17 mouse cellular contexts compared by ENCODE assay signal in the genomic region with DNA sequence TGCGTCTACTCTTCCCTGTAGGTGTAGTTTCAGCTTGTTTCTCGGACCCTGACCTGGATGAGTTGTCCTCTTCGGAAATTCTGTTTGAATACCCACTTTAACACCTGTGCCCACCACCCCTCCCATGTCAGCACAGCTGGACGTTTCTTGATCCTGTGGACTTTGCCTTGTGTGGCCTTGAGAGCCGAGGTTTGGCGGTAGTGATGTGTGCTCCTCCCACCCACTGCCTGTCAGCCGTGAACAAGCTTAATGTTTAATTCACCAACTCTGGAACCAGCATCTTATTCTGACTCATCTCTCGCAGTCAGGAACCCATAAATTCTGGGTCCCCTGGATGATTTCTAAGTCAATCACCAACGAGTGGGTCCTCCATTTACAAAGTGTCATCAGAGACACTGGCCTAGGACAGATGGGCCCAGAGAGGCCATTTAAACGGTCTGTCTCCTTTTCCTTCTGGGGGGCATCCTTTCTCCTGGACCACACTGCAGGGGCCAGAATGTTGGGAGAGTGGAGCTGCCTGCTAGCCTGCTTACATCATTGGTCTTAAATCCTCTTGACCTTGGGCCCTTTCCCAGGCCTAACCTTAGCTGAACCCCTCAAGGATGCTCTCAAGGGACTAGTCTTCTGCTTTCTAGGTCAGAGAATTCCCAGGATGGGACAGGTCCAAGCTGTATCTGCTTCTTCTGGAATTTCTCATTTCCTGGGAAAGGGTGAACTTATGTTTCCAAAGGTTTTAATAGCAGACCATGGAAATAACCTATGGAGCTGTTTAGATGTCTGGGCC. TPM values are rescaled to one million over a fixed set of nuclear protein-coding genes. Genes with fewer than 3 reads are reported as not detected.
DNase-seq lines count a peak whose midpoint lies in the region; ATAC-seq and TF ChIP-seq lines count a peak whose summit lies in the region.
"Had no signal": no experiment of that assay in that cellular context is flagged by ENCODE, and none has a peak within 500 bp of the region (broad histone marks: within the 10 kb centered on the region; RNA-seq: fewer than 3 reads in every experiment).

No protein-coding gene starts in this region.

- no peak for TF ChIP-seq CTCF in liver, postnatal 0 days (IDR thresholded peaks at IDR 0.05; ENCODE audit: low read depth)
- TF ChIP-seq CTCF in cerebellum, adult 2 months (IDR thresholded peaks at IDR 0.05; ENCODE audit: borderline replicate concordance, insufficient read depth, low read depth, low read length): no peak

- no peak for TF ChIP-seq POLR2A in cerebellum, adult 2 months (IDR thresholded peaks at IDR 0.05; ENCODE audit: borderline replicate concordance, insufficient read depth, low read length)

- no peak overlapping the region for H3K4me3 ChIP-seq in liver, postnatal 0 days (ENCODE audit: low read depth, low read length)
- H3K4me3 ChIP-seq in liver, embryonic 12.5 days: no peak overlapping the region
- no peak overlapping the region for H3K4me3 ChIP-seq in kidney, embryonic 15.5 days (replicated peaks)
- H3K4me3 ChIP-seq in cerebellum, adult 2 months (replicated peaks; ENCODE audit: insufficient read depth, low read depth, low read length): no peak overlapping the region
- H3K4me3 ChIP-seq: forebrain, embryonic 13.5 days; midbrain, embryonic 12.5 days had no signal

- peaks cover 5% of the 10 kb centered on the region; the same call in 1 of the 2 replicates for H3K4me1 ChIP-seq in liver, postnatal 0 days (ENCODE audit: insufficient read depth)
- no peaks in the 10 kb centered on the region for H3K4me1 ChIP-seq in liver, embryonic 12.5 days
- H3K4me1 ChIP-seq in kidney, embryonic 15.5 days: 0 out of 2 replicates have a peak, but pooled peaks cover 4% of the 10 kb centered on the region
- H3K4me1 ChIP-seq in cerebellum, adult 2 months (ENCODE audit: control insufficient read depth, insufficient read depth, low read length): no peaks in the 10 kb centered on the region
- H3K4me1 ChIP-seq: forebrain, embryonic 13.5 days; midbrain, embryonic 12.5 days had no signal

- H3K9ac ChIP-seq in liver, postnatal 0 days (replicated peaks): no peak overlapping the region
- H3K9ac ChIP-seq in liver, embryonic 12.5 days: no peak overlapping the region
- no peak overlapping the region for H3K9ac ChIP-seq in kidney, embryonic 15.5 days
- H3K9ac ChIP-seq: forebrain, embryonic 13.5 days; hindbrain, embryonic 14.5 days; liver, embryonic 14.5 days; midbrain, embryonic 12.5 days had no signal

- no peak overlapping the region for H3K4me2 ChIP-seq in liver, postnatal 0 days (ENCODE audit: low read depth, low read length)
- no peak overlapping the region for H3K4me2 ChIP-seq in liver, embryonic 12.5 days
- no peak overlapping the region for H3K4me2 ChIP-seq in kidney, embryonic 15.5 days
- H3K4me2 ChIP-seq: forebrain, embryonic 13.5 days; hindbrain, embryonic 14.5 days; midbrain, embryonic 12.5 days had no signal

- H3K27me3 ChIP-seq in liver, postnatal 0 days (ENCODE audit: insufficient read depth, low read length): no peaks in the 10 kb centered on the region
- peaks cover 7% of the 10 kb centered on the region; the same call in 1 of the 2 replicates for H3K27me3 ChIP-seq in liver, embryonic 12.5 days (replicated peaks)
- H3K27me3 ChIP-seq in kidney, embryonic 15.5 days: no peaks in the 10 kb centered on the region
- H3K27me3 ChIP-seq in cerebellum, adult 2 months (ENCODE audit: control insufficient read depth, insufficient read depth, low read length): no peaks in the 10 kb centered on the region
- H3K27me3 ChIP-seq: forebrain, embryonic 13.5 days; midbrain, embryonic 12.5 days had no signal

- H3K9me3 ChIP-seq in liver, postnatal 0 days (ENCODE audit: low read length): no peaks in the 10 kb centered on the region
- H3K9me3 ChIP-seq in liver, embryonic 12.5 days (replicated peaks): no peaks in the 10 kb centered on the region
- H3K9me3 ChIP-seq in kidney, embryonic 15.5 days (replicated peaks): no peaks in the 10 kb centered on the region
- H3K9me3 ChIP-seq: forebrain, embryonic 13.5 days; midbrain, embryonic 12.5 days had no signal

- 56% methylated on average over 10 of the region's 10 CpGs for WGBS in liver, postnatal 0 days (ENCODE audit: insufficient replicate concordance)
- WGBS in liver, embryonic 12.5 days (ENCODE audit: insufficient replicate concordance): 52% methylated on average over 10 of the region's 10 CpGs
- WGBS in kidney, embryonic 15.5 days: 54% methylated on average over 10 of the region's 10 CpGs
- WGBS in cerebellum, adult 2 months: 82% methylated on average over 10 of the region's 10 CpGs

- intact Hi-C loops in heart, postnatal 25 days (cut with DNase I): no loop called here

- TF ChIP-seq EP300 in liver, postnatal 0 days (IDR thresholded peaks at IDR 0.05; ENCODE audit: low read depth): no peak

- peak; percentile 40 for DNase-seq in heart, adult 8-10 months (ENCODE audit: low spot score)
- DNase-seq in heart, postnatal 25 days (ENCODE audit: low spot score): no peak
- peak; percentile 22 for DNase-seq in liver, postnatal 0 days
- DNase-seq in kidney, postnatal 4 days: peak; percentile 37 to 61
- no peak for DNase-seq in ovary, adult 18-20 months (ENCODE audit: low spot score)
- DNase-seq in cerebellum, adult 2 months: no peak
- DNase-seq: cerebellum, adult 8-10 months; layer of hippocampus, adult 9-11 months; lung, postnatal 4 days; thymus, postnatal 4 days had no signal

- H3K27ac ChIP-seq in liver, postnatal 0 days (ENCODE audit: low read depth): no peak overlapping the region
- no peak overlapping the region for H3K27ac ChIP-seq in liver, embryonic 12.5 days
- H3K27ac ChIP-seq in kidney, embryonic 15.5 days: no peak overlapping the region
- H3K27ac ChIP-seq in cerebellum, adult 2 months (ENCODE audit: insufficient read depth, low read length): no peak overlapping the region
- H3K27ac ChIP-seq: forebrain, embryonic 13.5 days; hindbrain, embryonic 14.5 days; liver, embryonic 14.5 days; midbrain, embryonic 12.5 days; stomach, postnatal 0 days had no signal

- no peaks in the 10 kb centered on the region for H3K36me3 ChIP-seq in liver, postnatal 0 days (replicated peaks; ENCODE audit: insufficient read depth, low read length)
- no peaks in the 10 kb centered on the region for H3K36me3 ChIP-seq in liver, embryonic 12.5 days
- H3K36me3 ChIP-seq in kidney, embryonic 15.5 days: no peaks in the 10 kb centered on the region
- H3K36me3 ChIP-seq: midbrain, embryonic 12.5 days had no signal

- ATAC-seq in liver, postnatal 0 days: peak; percentile 43; the same call in 1 of the 2 replicates
- ATAC-seq in liver, embryonic 12.5 days: no peak
- peak; percentile 62; the same call in 1 of the 2 replicates for ATAC-seq in kidney, embryonic 15.5 days (replicated peaks; ENCODE audit: low FRiP score)
- ATAC-seq: forebrain, embryonic 13.5 days had no signal

RNA-seq across cellular contexts. Expression of gene Slc6a12, which starts 28.5 kb away (rescaled TPM):
- not detected for total RNA-seq in heart, adult 8-10 months (2022)
- under 1 TPM in 1 of 2 experiments, not detected in 1; 0.22 TPM for total RNA-seq in heart, postnatal 25 days (2021)
- polyA plus RNA-seq in liver, postnatal 0 days (2015; fragmentation: Nextera tagmentation; extraction: Ambion mirVana): 23.6 and 25.8 TPM in 2 replicates
- 0.87 and 0.94 TPM in 2 replicates for polyA plus RNA-seq in liver, embryonic 12.5 days (2016; fragmentation: Nextera tagmentation; extraction: Ambion mirVana)
- 0.44 and 0.51 TPM in 2 replicates for polyA plus RNA-seq in kidney, embryonic 15.5 days (2015; fragmentation: Nextera tagmentation; extraction: Ambion mirVana)
- polyA plus RNA-seq in cerebellum, adult 2 months (2012; rRNA removed): 5.6 and 7.5 TPM in 2 replicates

Comparison
In these comparisons a context has a peak if more than half of its experiments do, and no peak if none do; other contexts are left out.
1. DNase-seq: peak in heart, adult 8-10 months (single experiment), liver, postnatal 0 days (single experiment) and kidney, postnatal 4 days (2 of 2); none in heart, postnatal 25 days (single experiment), ovary, adult 18-20 months (single experiment) and cerebellum, adult 2 months (0 of 2).